Mouse (Mus musculus): ENCODE measurements at regions not wholly inside any gene's neighbourhood (a gene's known extent, or its start where the extent isn't known, plus 50 kb on each side); places are given as distances from the start of the nearest gene placed in this dataset.

DNA sequence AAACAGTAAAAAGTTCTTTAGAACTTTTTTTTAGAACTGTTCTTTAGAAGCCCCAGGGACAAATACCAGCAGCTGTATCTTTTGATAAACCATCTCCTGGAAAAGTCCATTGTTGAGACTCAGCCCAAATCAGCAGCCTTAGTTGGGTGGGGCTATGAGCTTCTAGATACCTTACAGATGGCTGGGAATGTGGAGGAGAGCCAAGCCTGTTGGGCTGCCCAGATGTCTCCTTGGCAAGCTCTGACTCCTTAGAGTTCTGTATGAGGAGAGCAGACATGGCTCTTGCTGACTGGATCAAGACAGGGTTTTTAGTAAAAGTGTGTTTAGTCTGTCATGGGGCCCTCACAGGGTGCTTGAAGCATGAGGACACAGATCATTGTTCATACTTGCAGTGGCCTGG, 53.8 kb upstream of the Tcerg1l start:
- Histone ChIP-seq H3K9me3 (ENCODE audit: low read length) (peaks cover 6% of the 10 kb centered on the region; the same call in 1 of the 2 replicates), H3K27me3 (ENCODE audit: insufficient read depth, low read length) (no peaks in the 10 kb centered on the region), H3K36me3 (ENCODE audit: insufficient read depth, low read length) (no peaks in the 10 kb centered on the region), H3K4me3 (replicated peaks; ENCODE audit: low read length) (no peak overlapping the region), H3K4me1 (replicated peaks; ENCODE audit: low read depth, low read length) (peaks cover 34% of the 10 kb centered on the region)
- TF ChIP-seq POU5F1 (IDR thresholded peaks at IDR 0.05; ENCODE audit: borderline replicate concordance, low read length) = no peak
- no peak for TF ChIP-seq NANOG (IDR thresholded peaks at IDR 0.05; ENCODE audit: borderline replicate concordance, low read length)
- TF ChIP-seq CTCF (conservative IDR thresholded peaks at IDR 0.05; ENCODE audit: low read length) = no peak

DNA sequence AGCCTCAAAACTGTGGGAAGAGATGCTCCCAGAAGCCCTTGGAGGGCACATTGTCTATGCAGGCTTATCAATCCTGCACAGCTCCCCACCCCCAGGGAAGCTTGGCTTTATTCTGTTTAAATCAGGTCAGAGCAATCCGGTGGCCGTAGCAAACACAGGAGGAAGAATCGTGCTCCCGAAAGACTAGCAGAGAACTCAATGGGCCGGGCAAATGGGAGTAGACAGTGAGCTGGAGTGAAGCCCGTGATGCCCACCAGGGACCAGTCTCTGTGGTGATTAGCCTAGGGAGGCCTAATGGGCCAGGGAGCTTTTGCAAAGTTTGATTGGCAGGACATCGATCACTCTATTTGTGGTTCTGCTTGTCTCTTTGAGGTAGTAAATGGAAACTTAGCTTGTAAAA, 51.0 kb upstream of the Tcerg1l start:
- H3K36me3 ChIP-seq (ENCODE audit: insufficient read depth, low read length) = no peaks in the 10 kb centered on the region
- TF ChIP-seq POU5F1 (IDR thresholded peaks at IDR 0.05; ENCODE audit: borderline replicate concordance, low read length) = no peak
- TF ChIP-seq NANOG (IDR thresholded peaks at IDR 0.05; ENCODE audit: borderline replicate concordance, low read length) = no peak
- TF ChIP-seq CTCF (conservative IDR thresholded peaks at IDR 0.05; ENCODE audit: low read length) = no peak
- H3K4me1 ChIP-seq (replicated peaks; ENCODE audit: low read depth, low read length) = peaks cover 10% of the 10 kb centered on the region
- H3K4me3 ChIP-seq (replicated peaks; ENCODE audit: low read length) = no peak overlapping the region
- no peaks in the 10 kb centered on the region for H3K27me3 ChIP-seq (ENCODE audit: insufficient read depth, low read length)
- H3K9me3 ChIP-seq (ENCODE audit: low read length) = no peaks in the 10 kb centered on the region
